Mouse (Mus musculus) brain, embryonic 18.5 days (tissue): Measurements from ENCODE around the gene Teddm1b.

Experiments used
- DNase-seq: peaks from one replicate; pipeline ENCODE4 v3.0.0-alpha.2; 2012; ENCODE audit warnings: low read depth, low spot score

Gene Teddm1b

DNA sequence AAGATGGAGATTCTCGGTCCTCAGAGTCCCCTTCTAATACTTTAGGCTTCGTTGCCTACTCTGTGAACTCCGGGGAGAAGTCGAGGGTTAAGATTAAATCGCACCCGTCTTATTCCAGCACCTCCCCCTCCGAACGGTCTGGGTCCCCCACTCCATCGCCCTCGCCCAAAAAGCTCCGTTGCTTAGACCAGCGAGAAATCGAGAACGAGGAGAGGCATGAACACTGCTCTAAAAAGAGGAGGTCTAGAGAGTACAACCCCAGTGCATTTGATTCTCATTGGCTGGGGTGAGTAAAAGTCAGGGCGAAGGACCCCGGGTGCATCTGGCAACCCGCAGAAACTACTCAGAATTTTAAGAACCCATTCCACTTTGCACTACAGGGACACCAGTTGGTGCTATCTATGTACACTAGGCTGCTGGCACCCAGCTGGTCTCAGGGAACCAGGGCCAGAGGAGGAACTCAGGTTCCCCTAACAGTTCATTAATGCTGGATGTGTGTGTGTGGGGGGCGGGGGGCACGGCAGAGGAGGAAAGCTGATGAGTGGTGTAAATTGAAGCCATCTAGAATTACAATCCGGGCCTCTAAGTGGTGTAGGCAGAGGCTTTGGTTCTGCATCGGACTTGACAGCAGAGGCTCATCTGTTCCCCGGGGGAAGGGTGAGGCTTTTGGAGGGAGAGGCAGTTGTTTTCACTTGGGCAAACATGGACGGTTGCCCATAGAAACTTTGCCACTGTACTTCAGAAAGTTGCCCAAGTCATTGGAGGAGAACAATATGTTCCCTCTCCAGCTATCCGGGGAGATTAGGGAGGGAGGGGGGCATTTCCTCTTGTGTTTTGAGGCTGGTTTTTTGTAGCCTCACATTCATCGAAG is 26.9 kb downstream of the Teddm1b start:
- no peak for DNase-seq

DNA sequence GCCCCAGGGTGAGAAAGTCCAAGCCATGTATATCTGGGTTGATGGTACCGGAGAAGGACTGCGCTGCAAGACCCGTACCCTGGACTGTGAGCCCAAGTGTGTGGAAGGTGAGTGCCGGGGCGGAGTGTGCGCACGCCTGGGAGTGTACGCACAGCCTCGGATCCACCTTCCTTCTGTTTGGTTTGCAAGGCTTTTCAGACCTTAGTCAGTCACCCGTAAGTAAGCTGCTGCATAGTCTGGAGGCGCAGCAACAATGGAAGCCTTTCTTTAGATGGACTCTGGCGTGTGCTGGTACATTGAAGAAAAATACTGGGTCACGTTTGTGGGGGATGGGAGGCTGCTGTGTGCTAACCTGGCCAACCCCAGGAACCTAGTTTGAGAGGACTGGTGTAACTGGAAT is 28.9 kb downstream of the Teddm1b start:
- no peak for DNase-seq

DNA sequence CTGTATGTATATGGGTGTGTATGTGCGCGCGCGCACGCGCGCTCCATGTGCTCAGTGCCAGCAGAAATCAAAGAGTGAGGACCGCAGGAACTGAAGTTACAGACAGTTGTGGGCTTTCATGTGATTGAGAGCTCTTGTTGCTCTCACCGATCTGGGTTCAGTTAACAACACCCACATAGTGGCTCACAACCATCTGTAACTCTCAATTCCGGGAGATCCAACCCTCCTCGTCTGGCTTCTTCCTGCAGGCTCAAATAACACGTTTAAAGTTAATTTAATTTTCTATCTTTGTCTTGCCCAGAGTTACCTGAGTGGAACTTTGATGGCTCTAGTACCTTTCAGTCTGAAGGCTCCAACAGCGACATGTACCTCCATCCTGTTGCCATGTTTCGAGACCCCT is 30.1 kb downstream of the Teddm1b start:
- DNase-seq, result no peak

DNA sequence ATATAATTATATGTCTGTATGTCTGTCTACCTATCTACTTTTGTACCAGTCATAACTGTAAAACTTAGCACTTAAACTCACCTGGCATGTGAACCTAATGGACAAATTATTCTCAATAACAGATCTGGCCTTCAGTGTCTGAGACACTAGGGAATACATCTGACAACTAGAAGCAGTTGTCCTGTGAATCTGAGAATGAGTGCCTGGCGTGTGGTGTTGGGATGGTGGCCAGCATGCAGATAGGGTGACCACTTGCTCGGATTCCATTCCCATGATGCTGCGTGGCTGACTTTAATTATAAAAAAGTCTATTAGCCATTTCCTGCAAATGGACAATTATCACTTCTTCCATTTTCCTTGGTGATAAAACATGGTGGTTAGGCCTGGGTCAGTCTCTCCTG is 31.7 kb downstream of the Teddm1b start:
- DNase-seq, result no peak

DNA sequence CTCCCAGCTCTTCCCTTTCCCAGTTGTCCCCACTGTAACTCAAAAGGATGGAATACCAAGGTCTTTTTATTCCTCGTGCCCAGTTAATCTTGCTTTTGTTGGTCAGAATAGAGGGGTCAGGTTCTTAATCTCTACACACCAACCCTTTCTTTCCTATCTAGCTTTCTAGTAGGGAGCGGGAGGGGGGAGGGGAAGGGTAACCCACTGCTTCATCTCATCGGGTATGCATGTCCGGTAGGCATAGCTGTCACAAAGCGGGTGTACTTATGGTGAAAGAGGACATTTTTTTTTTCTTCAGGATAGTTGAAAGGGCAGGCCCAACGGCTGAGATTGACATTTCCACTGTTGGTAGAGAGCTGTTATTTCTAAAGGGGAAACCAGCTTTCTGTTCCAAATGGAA is 34.1 kb downstream of the Teddm1b start:
- no peak for DNase-seq

DNA sequence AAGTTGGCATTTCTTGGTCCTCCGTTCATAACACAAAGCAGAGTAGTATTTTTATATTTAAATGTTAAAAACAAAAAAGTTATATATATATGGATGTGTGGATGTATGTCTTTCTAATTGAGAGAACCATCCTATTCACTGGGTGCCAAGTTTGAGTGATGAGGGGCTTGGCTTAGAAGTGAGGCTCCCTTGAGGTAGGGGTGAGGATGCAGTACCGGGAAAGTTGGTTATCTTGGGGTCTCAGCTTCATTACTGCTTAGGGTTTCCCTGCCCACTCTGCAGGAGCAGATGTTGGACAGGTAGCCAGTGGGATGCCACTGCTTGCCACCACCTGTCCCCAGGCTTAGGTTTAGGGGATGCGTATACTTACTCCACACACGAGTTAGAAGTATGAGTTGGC is 34.6 kb downstream of the Teddm1b start:
- DNase-seq, result no peak

DNA sequence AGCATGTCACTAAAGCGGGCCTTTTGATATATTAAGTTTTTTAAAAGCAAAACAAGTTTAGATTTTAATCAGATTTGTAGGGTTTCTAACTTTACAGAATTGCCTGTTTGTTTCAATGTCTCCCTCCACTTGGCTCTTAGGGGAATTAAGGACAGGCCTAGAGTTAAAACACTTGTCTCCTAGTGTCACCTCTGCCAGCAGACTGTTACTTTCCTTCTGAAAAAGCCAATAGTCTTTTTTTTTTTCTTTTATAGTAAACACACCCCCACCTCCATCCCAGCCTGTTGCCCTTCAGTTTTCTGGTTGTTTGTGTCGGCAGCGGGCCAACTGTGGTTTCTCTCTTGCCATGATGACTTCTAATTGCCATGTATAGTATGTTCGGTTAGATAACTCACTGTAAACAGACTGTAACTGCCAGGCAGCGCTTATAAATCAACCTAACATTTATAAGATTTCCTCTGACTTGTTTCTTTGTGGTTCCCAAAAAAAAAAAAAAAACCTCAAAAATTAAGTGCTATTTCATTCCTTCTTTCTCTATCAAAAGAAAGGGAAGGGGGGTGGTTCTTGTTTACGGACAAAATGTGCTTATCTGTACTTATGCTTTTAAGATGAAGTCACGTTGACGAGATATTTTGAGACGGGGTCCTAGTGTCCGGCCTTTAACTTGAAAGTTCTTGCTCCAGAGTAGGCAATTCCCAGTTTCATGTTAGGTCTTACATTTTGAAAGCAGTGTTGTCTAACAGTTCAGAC is 35.2 kb downstream of the Teddm1b start:
- DNase-seq, result no peak

DNA sequence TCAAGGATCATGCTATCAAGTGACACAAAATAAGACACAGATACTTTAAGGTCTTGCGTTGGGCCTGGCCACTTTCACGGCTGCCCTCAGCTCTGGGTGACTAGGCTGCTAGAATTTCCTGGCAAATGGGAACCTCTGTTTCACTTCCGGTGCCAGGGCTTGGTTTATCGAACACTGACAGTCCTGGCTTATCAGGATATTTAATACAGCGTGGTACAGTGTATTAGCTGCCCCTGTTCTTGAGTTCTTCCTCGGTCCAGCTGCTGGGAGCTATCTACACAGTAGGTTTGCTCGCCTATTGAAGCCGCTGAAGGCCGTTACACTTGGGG is 35.8 kb downstream of the Teddm1b start:
- no peak for DNase-seq

DNA sequence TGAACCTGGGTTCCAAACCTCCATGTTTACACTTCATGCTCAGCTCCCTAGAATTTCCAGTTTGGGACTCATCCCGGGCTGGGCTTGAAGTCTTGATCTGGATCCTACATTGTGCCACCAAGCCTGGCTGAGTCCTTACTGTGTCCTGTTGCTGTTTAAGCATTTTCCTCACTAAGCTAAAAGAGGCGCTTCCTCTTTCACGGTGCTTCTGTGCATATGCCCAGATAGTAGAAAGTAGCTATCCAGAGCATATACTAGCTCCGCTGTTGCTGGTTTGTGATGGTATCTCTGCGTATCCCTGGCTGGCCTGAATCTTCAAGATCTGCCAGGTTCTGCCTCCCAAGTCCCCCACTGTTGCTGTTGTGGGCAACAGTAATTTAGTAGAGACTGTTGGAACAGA is 36.3 kb downstream of the Teddm1b start:
- DNase-seq, result no peak

DNA sequence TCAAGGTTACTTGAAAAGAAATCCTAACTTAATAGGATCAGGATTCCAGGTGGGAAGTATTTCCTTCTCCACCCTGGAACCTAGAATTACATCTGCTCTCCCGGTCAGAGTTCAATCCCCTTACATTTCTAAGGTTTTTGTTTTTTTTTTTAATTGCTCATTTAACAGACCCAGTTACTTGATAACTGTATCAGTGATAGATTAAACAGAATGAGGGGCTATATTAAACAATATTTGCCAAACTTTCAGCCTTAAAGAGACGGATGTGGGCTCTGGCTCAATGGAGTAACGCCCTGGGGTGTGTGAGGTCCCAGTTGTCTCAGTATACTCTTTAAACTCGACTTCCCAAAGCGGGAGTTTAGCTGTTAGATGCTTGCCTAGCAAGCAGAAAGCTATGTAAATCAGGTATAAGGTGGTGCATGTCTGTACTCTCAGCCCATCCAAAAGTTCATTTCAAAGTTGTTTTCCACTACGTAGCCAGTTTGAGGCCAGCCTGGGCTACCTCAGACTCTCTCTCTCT is 37.2 kb downstream of the Teddm1b start:
- no peak for DNase-seq

DNA sequence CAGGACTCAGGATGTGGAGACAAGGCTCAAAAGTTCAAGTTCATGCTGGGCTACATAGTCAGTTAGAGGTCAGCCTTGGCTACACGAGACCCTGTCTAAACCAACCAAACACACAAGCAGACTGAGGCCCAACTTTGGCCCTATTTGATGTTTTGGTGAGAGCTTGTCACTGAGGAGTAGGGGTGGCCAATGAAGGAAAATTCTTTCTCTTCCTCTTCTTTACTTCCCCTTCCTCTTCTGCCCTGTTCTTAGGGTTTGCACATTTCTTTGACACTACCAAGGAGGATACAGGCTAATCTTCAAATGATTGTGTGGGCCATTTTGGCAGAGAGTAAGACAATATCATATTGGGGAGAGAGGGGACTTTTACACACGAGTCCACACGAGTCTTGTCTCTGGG is 39.7 kb downstream of the Teddm1b start:
- no peak for DNase-seq

DNA sequence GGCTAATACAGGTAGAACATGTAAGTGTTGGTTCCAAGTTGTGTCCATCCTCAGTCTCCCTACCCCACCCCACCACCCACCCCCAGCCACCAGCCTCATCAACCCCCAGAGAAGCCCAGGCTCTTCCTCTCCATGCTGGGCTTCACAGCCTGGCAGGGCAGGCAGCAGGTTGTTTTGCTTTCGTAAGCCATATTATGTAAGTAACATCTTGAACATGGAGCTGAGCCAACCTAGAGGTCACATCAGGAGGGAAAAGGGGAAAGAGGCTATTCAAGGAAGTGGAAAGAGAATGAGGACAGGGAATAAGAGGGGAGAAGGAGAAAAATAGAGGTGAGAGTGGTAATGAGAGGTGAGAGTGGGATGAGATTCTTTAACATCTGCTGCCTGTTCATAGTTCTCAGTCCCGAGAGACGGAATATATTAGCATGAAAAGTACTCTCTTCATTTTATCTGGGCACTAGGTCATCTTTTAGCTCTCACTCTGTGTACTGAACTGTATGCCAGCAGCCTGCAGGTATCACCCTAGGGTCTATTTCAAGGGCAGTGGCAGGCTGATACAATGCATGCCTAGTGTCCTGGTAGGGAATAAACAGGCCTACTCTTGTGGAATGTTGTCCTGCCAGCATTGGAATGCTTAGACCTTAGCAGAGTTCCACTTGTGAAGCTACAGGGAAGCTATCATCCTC is 44.5 kb downstream of the Teddm1b start:
- DNase-seq, result no peak

DNA sequence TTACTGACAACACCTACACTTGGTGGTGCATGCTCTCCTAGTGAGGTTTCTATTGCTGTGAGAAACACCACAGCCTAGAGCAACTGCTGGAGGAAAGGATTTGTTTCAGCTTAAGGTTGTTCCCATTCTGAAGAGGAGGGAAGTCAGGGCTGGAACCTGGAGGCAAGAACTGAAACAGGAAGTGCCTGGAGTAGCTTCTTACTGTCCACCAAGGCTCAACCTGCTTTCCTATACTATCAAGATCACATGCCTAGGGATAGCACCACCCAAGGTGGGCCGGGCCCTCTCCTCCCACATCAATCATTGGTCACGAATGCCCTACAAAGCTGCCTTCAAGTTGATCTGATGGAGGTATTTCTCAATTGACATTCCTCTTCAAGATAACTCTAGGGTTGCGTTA is 47.5 kb downstream of the Teddm1b start:
- no peak for DNase-seq

DNA sequence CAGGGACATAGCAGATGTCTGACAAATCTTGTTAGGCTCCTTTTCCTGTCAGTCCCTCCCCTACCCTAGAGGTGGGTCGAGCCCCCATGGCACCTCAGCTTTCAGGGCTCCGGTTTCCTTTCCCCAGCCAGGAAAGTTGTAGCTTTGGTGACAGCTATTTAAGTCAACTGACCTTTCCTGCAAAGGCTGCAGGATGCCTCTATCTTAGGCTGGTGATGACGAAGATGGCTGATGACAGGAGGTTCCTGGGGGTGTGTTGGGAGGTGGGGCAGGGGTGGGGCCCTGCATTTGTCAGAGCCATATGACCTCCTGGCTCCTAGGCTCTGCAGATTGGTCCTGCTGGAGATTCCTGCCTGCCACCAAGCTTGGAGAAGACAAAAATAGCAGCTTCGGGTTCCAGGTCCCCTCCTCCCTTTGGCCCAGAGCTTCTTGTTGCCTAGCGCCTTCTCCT is 48.5 kb downstream of the Teddm1b start:
- no peak for DNase-seq

DNA sequence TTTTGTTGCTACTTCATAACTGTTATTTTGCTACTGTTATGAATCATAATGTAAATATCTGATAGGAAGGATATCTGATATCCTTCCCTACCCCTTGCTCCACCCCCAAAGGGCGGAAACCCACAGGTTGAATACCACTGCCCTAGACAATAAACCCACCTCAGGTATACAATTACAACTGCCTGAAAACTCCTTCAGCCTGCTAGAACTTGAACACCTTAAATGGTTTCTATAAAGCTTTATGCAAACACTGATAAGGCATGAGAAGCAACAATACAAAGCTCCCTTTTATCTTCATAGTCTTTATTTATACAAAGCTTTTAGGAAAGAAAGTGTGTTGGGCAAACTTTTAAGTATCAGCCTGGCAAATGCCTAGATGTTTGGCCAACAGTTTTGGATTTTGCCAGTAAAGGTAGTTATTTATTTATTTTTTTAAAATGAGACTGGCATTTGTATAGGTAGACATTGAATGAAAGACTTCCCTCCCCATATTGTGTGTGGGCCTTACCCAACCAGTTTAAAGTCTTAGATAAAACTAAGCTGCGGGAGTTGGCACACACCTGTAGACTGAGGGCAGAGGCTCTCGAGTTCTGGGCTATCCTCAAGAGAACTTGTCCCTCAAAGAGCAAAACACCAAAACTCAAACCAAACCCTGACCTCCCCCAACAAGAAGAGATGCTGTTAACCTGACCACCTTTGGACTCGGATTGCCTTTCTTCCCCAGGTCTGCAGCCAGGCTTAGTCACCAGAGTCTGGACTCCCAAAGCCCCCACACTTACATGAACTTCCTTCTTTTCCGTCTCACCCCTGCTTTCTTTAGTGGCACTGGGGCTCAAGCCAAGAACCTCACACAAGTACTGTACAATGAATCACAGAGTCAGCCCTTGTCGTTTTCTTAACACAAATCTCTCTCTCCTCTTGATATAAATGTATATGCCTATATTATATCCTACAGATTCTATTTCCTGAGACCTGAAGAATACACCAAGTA is 50.5 kb downstream of the Teddm1b start:
- DNase-seq, result no peak
